Mouse (Mus musculus): ENCODE measurements around the gene Gadl1.

- no peak for TF ChIP-seq CTCF (conservative IDR thresholded peaks at IDR 0.05 in 1 of 2, IDR thresholded peaks at IDR 0.05 in 1 of 2; ENCODE audit: low read depth in 2 of 2, low read length in 2 of 2)
- no peak for TF ChIP-seq MYC (IDR thresholded peaks at IDR 0.05; ENCODE audit: low read depth, low read length)
These were observed 210.7 kb downstream of the Gadl1 start for GRCm38 (mm10) chr9:116119990-116120389.
